Mouse (Mus musculus): ENCODE data around the gene Ptdss2.

The Ptdss2 gene

DNA sequence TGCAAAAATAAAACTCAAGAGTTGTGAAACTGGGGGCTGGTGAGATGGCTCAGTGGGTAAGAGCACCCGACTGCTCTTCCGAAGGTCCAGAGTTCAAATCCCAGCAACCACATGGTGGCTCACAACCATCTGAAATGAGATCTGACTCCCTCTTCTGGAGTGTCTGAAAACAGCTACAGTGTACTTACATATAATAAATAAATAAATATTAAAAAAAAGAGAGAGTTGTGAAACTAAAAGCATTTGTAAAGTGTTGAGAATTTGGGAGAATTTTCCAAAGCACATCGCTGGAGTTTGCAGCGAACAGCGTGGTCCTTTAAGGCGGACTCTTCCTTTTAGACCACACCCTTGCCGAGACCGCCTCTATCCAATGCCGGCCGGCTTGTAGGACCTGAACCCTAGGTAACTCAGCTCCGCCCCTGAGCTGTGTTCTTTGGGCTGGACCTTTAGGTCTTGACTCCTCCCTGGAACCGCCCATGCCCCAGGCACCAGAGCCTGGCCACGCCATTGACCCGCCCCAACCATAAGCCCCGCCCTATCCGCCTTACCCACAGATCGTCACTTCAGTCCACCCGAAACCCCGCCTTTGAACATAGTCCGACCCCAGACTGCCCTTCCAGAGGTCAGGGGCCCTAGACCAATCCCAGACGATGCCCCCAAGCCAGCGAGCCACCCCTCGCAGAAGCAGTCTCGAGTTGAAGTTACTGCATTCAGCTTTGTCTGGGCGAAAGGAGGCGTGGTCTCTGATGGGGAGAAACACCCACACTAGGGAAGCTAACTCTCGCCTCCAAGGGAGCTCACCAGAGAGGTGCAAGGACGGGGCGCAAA, 721 bp downstream of the Ptdss2 start:
- DNase-seq (ENCODE audit: low read depth, low spot score) = peak; percentile 95

DNA sequence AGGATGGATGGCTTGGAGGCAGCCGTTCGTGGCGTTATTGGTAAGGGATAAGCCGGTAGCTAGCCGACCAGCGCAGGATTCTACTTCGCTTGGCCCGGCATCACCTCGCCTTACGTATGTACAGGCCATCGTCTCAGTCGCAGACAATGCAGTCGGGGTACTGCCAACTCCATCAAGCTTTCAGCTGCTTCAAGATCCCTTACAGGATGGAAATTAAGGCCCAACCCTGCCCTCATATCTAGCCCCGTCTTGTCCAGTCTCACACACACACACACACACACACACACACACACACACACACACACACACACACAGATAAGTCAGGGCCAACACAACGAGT, 1.3 kb downstream of the Ptdss2 start:
- no peak for DNase-seq (ENCODE audit: low read depth, low spot score)

DNA sequence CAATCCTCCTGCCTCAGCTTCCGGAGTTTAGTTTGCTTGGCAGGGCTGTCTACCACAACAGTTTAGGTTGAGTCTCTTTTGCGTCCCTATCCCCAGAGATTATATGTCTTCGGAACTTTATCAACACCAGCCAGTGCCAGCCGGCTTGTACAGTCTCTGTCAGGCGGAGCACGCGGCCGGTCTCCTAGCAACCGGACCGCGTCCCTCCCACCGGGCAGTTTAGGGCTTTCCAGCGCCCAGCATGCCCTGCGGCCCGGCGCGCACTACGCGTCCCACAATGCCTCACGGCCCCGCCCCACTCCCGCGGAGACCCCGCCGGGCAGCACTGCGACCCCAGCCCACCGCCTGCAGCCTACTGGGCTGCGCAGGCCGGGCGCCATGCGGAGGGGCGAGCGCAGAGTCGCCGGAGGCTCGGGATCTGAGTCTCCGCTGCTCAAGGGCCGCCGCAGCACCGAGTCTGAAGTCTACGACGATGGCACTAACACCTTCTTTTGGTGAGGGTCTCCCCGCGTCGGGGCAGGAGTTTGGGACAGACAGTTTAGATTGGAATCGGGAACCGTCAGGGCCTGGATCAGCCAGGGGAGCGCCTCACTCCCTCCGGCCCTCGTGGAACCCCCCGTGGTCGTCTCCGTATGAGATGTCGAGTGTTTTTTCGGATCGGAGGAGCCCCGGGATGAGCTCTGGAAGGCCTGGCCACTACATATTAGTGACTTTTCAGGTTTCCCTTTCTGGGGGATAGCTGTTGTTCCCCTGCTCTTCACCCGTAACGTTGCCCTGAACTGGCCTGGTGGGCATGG, 9.0 kb downstream of the Ptdss2 start:
- peak; percentile 91 for DNase-seq (ENCODE audit: low read depth, low spot score)

DNA sequence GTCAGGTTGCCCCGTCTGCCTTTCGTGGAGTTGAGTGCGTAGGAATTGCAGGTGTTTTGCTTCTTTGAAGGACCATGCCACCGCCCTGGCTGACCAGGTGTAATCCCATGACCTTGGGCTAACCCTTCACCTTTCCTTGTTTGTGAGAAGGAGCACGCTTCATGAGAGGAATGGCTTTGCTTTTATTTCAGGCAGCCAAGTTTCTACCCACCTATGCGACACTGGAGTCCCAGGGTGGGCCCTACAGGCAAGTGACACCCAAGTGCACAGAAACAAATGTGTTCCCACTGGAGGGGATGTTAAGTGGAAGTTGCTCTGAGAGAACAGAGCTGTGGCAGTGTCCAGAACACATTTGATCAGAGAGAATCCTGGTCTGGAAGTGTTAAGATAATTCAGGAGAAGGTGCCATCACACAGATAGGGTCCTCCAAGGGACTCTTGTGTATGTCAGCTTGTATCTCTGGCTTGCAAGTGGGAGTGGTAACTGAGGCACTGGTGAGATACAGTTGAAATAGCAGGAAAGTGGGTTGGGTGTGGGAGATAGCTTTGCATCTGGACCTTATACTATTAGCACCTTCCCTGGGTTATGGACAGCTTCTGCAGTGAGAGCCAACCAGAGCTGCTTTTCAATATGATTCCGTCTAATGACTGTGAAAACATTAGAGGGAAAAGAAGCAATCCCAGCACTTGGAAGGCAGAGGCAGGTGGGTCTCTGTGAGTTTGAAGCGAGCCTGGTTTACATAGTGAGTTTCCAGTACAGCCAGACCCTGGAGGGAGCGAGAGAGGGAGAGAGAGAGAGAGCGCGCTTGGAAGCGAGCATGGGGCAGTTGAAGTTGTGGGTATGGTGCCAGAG, 9.9 kb downstream of the Ptdss2 start:
- no peak for DNase-seq (ENCODE audit: low read depth, low spot score)

DNA sequence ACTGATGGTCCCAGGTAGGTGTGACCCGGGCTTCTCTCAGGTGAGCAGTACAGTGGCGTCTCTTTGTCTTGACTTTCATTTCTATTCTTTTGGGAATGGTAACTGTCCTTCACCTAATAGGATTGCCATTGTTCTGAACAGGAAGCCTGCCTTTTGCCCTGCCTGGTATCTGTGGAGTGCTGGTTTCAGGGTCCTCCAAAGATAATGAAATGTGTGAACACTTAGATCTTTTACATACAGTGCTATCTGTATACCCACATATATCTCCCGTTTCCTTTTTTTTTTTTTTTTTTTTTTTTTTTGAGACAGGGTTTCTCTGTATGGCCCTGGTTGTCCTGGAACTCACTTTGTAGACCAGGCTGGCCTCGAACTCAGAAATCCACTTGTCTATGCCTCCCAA, 19.1 kb downstream of the Ptdss2 start:
- DNase-seq (ENCODE audit: low read depth, low spot score) = no peak

DNA sequence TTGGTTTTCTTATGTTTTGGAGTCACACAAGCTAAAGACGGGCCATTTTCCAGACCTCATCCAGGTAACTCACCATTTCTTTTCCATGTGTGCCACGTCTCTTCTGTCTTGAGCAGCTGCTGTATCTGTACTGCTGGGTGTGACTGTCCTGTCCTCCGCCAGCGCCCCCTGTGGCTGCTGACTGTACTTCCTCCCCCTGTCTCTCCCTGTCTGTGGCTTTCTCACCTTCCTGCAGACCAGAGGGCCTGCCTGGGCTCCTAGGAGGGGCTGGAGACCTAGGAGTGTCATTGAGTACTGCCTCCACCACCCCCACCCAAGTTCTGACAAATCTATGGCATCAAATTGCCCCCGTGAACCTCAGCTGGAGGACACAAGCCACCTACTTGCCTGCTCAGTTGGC, 20.9 kb downstream of the Ptdss2 start:
- peak; percentile 54 for DNase-seq (ENCODE audit: low read depth, low spot score)

DNA sequence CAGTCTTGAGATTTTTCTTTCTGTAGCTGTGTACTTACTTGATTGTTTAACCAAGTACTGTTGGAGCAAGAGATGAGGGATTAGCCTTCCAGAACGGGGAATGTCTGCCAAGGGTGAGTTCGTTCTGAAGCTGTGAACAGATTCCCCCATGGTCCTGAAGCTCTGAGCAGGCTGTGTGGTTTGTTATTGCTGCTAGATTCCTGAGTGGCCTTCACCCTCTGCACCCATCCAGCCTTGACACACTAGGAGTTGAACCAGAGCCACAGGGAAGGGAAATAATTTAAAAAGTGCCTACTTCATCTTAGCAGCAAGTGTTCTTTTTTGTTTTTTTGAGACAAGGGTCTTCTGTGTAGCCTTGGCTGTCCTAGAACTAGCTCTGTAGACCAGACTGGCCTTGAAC, 21.7 kb downstream of the Ptdss2 start:
- no peak for DNase-seq (ENCODE audit: low read depth, low spot score)

DNA sequence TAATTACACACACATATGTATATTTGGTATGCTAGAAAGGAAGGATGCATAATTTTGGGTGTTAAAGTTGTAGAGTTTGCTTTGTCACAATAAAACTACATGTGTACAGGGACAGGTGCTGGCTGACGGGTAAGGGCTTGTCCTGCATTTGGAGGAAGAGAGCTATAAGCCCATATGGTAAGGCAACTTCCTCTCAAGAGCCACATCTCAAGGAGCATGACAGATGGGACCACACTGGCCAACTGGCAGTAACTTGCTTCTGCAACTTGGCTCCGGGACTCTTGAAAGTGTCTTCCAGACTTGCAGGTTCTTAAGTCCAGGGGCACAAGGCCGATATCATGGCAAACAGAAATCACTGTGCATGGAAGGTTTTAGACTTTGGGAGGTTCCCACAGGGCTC, 22.5 kb downstream of the Ptdss2 start:
- DNase-seq (ENCODE audit: low read depth, low spot score) = no peak

DNA sequence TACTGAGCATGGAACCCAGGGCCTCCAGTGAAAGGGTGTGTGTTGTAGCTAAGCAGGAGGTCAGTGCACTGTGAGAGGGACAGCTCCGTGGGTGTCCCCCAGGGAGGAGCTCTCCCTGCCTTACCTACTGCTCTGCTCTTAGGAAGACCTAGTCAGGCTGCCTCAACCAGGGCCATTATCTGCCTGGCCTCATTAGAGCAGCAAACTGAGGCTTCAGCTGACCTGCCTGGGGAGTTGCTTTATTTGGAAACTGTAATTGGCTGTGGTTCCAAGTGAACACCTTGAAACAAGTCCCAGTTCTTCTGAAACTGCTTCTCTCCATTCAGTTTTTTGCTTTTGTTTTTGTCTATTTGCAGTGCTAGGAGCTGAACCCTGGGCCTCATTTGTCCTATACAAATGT, 23.2 kb downstream of the Ptdss2 start:
- DNase-seq (ENCODE audit: low read depth, low spot score) = no peak

DNA sequence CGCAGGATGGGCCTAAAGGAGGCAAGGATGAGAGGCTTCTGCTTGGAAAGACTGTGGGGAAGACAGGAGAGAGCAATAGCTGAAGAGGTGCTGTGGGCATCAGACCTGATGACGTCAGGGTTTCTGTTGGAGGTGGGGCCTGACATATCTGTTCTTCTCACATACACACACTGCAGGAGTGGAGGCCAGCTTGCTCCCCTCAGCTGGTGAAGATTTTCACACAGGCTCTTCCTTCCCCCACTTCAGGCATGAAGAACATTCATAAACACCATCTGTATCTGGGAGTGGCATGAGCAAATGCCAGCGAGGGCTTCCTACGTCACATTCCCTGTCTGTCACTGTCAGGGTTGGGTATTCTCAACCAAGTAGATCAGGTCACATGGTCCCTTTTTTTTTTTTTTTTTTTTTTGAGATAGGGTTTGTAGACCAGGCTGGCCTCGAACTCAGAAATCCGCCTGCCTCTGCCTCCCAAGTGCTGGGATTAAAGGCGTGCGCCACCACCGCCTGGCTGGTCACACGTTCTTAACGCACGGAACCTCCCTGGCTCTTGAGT, 23.9 kb downstream of the Ptdss2 start:
- DNase-seq (ENCODE audit: low read depth, low spot score) = no peak

DNA sequence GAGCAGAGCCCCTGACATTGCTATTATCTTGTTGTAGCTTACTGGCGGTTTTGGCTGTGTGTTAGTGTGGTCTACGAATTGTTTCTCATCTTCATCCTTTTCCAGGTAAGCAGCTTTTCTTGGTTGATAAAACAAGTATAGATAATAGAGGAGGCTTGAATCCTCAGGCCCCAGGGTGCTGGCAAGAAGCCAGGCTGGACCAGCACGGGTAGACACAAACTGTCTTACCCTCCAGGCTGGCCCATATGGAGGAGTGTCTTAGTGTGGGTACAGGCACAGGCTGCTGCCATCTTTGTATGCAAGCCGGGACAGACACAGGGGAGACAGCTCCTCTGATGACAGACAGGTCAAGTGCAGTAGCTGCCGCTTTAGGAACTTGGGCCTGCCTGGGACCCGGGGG, 24.9 kb downstream of the Ptdss2 start:
- no peak for DNase-seq (ENCODE audit: low read depth, low spot score)

DNA sequence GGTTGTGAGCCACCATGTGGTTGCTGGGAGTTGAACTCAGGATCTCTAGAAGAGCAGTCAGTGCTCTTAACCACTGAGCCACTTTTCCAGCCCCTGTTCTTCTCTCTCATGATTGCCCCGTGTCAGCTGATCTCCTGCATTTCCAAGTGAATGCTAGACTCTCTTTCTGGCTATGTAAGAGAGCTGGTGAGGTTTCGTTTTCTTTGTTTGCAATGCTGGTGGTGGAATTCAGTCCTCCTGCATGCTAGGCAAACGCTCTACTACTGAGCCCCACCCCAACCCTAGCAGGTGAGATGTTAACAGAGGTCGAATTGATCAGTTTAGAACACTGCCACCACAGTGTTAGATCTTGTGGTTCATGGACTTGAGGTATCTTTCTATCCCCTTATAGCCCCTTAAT, 26.5 kb downstream of the Ptdss2 start:
- no peak for DNase-seq (ENCODE audit: low read depth, low spot score)

DNA sequence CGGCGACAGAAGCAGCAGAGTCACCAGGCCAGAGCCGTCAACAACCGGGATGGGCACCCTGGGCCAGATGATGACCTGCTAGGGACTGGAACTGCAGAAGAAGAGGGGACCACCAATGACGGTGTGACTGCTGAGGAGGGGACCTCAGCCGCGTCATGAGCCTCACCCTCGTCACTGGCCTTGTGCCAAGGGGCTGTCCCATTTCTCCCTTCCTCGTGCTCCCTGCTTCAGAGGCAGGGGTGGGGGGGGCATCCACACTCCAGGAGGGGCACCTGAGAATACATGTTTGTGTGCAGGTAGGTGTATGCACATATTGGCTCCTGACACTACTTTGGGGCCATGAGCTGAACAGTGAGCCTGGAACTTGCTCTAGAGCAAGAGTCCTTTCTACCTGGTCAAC, 33.2 kb downstream of the Ptdss2 start:
- DNase-seq (ENCODE audit: low read depth, low spot score) = no peak

DNA sequence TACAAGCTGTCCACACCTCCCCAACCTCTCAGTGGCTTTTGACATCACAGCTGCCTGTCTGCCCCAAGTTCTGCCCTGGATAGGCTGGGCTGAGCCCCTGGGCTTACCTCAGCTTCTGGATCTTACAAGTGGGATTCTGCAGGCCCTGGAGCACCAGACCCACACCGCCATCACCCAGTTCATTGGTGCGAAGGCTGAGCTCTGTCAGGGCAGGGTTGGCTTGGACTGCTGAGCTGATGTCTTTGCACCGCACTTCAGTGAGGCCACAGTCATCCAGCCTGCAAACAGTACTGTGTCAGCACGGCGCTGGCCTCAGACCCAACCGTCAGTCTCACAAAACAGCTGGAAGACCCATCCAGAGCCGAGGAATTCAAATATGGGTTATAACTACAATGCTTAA, 42.2 kb downstream of the Ptdss2 start:
- DNase-seq (ENCODE audit: low read depth, low spot score) = no peak

DNA sequence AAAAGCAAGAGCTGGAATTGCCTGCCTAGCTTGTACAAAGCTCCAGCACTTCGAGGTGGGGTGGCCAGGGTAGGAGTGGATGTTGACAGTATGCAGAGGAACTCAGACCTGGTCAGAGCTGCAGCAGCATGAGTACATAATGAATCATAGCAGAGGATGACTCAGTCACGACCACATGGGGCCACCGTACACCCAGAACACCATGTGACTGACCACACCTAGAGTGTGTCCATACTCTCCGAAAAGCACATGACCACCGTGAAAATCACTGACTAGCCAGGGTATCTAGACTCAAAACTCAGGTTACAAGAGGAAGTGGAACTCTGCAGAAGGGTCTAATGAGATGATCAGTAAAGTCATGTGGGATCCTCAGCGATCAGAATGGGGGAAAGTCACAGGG, 42.7 kb downstream of the Ptdss2 start:
- DNase-seq (ENCODE audit: low read depth, low spot score) = no peak

DNA sequence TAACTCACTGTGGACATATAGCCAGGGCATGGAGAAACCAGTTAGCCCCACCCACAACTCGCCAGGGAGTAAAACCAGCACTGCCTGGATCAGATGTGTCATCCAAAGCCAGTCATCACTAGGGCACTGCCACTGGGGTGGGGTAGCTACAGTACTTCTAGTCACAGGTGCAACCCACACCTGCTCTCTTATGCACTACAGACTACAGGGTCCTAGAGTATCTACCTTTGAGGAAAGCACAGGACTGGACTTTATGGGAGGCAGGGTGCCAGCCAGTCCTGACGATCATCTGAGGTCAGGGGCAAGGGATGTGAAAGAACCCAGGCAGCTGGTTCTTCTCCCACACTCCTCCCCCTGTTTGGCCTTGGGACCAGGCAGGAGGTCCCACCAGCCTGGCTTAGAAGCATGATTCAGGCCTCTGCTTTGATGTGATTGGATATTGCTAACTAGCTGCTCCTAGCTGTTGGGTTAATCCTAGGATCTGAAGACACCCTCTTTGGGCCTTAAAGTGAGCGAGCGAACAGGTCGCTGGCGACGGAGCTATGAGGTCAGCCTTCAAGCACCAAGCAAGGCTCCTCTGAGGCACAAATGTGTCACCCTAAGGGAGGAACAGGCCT, 45.8 kb downstream of the Ptdss2 start:
- DNase-seq (ENCODE audit: low read depth, low spot score) = peak; percentile 16

DNA sequence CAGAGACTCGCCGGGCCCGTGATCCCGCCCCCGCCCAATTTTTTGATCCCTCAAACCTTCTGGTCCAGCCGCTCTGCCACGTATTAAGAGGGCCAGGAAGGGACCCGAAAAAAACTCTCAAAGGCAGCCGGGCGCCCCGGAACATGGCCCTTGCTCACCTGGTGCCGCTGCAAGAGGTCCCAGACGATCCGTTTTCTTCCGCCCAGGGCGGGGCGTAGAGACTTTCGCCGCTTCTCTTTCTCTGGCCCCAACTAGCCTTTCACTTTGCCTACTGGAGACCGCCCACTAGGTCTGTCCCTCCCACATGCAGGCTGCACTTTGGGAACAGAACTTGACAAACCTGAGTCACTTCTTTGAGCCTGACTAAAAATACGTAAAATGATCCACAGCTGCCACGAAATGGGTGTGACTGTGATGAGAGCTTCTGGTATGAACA, 46.4 kb downstream of the Ptdss2 start:
- DNase-seq (ENCODE audit: low read depth, low spot score) = peak; percentile 63

DNA sequence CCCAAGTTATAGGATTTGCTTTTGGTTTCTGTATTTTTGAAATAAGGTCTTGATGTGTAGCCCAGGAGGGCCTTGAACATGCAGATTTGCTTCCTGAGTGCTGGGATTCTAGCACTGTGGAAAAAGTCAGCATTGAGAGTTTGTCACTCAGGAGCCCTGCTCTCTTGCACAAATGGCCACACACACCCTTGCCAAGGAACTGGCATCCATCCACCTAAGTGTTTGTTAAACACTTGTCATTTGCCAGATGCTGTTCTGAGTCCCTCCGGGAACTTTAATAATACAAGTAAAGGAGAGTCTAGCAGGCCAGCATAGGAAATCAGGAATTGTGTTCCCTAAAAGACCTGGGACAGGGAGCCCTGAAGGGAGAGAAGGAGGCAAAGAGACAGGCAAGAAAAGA, 47.1 kb downstream of the Ptdss2 start:
- no peak for DNase-seq (ENCODE audit: low read depth, low spot score)

DNA sequence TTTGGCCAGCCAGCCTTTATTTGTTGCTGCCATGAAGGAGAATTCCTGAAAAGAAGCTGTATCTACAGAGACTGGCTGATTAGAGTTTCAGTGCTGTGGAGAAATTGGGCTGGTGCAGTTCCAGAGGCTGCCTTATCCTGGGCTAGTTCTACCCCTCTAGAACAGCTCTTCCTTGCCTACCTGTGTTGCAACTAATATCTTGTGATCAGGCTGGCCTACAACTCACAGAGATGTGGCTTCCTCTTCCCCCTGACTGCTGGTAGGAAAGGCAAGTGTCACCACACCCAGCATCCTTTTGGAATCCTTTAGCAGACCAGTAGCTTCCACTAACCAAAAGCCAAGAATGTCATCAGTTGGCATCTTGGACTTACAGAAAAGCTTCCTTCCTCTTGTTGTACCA, 47.7 kb downstream of the Ptdss2 start:
- DNase-seq (ENCODE audit: low read depth, low spot score) = no peak

DNA sequence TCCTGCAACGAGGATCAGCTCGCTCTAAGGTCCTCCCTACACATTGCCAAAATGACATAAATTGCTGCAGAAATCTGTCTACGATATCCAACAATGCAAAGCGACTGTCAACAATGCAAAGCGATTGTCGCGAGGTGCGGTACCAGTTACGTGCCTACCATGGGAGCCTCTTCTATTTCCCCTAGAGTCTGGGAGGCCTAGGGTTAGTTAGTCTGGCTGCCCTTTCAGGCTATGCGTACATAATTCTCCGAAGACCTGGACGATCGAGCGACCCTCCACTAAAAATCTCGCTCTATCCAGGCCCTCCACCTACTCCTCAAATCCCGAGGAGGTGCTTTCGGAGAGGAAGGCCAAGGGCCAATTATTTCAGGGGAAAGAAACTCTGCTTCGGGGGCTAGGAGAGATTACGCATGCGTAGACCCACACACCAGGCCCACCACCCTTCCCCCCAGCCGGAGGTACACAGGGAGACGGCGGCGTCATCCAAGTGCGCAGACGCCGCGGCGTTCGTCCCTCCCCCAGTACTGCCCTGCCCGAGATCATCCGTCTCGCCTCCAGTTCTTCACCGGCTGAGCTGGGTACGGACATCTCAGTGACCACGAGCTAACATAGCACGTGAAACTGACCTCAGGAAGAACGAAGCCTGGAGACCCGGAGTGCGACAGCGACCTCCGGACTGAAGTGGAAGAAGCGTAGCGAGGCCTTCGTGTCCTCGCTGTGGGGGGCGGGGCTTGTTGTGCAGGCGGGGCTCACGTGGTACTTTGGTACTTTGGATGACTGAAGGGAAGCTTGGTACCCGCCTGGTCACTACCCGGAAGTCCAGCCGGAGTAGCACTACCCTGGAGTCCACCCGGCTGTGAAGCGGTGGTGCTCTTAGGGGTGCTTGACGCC, 50.2 kb downstream of the Ptdss2 start, which contains the start of gene Rnh1:
Gene Rnh1 (minus strand): TSS at position 742 of the 891 bp plus-strand sequence.
- DNase-seq (ENCODE audit: low read depth, low spot score) = peak; percentile 93

Measured in CD4-positive helper T cell, adult 2 months (primary cell).